Mouse (Mus musculus): Measurements from ENCODE around the gene A730061H03Rik. TPM values are rescaled to one million over a fixed set of nuclear protein-coding genes. Genes with fewer than 3 reads are reported as not detected.

A730061H03Rik gene
- polyA plus RNA-seq, 1 experiment from 2014 or later, result 0.80 TPM

DNA sequence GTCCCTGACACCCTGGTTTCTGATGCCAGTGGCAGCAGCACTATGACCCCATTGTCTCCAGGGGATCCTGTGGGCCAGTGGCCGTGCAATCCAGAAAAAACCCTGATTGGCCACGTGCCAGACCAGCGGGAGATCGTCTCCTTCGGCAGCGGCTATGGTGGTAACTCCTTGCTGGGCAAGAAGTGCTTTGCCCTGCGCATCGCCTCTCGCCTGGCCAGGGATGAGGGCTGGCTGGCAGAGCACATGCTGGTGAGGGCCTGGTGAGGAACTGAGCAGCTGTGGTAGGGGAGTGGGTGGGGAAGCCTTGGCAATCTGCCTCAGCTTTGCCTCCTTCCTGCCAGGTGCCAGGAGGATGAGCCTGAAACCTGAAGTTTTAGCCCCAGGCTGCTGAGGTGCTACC is 15.9 kb downstream of the A730061H03Rik start:
- Histone ChIP-seq H3K4me3 (ENCODE audit: low read depth, low read length) (no peak overlapping the region), H3K4me2 (ENCODE audit: low read depth) (no peak overlapping the region), H3K9me3 (ENCODE audit: control insufficient read depth, low read length) (no peaks in the 10 kb centered on the region), H3K27ac (ENCODE audit: low read depth, low read length) (no peak overlapping the region), H3K4me1 (ENCODE audit: control insufficient read depth, insufficient read depth, low read length) (0 out of 2 replicates have a peak, but pooled peaks cover 6% of the 10 kb centered on the region), H3K36me3 (ENCODE audit: control insufficient read depth, insufficient read depth, low read length) (no peaks in the 10 kb centered on the region), H3K27me3 (ENCODE audit: control insufficient read depth, insufficient read depth, low read length) (no peaks in the 10 kb centered on the region), H3K9ac (ENCODE audit: low read length) (no peak overlapping the region)
- 90% methylated on average over 9 of the region's 9 CpGs for whole genome bisulfite sequencing
- ATAC-seq (ENCODE audit: insufficient read depth, low FRiP score, low TSS enrichment), result no peak
- DNase-seq (ENCODE audit: low spot score), result no peak

GRCm38 (mm10) chr14:55542268-55542667 is 17.9 kb downstream of the A730061H03Rik start:
- Histone ChIP-seq H3K27ac (ENCODE audit: low read depth, low read length) (no peak overlapping the region), H3K36me3 (ENCODE audit: control insufficient read depth, insufficient read depth, low read length) (no peaks in the 10 kb centered on the region), H3K27me3 (ENCODE audit: control insufficient read depth, insufficient read depth, low read length) (no peaks in the 10 kb centered on the region), H3K4me2 (ENCODE audit: low read depth) (no peak overlapping the region), H3K4me3 (ENCODE audit: low read depth, low read length) (no peak overlapping the region), H3K4me1 (ENCODE audit: control insufficient read depth, insufficient read depth, low read length) (0 out of 2 replicates have a peak, but pooled peaks cover 6% of the 10 kb centered on the region), H3K9me3 (ENCODE audit: control insufficient read depth, low read length) (no peaks in the 10 kb centered on the region), H3K9ac (ENCODE audit: low read length) (no peak overlapping the region)
- no peak for DNase-seq (ENCODE audit: low spot score)
- no peak for ATAC-seq (ENCODE audit: insufficient read depth, low FRiP score, low TSS enrichment)
- 97% methylated on average over 12 of the region's 12 CpGs for WGBS

DNA sequence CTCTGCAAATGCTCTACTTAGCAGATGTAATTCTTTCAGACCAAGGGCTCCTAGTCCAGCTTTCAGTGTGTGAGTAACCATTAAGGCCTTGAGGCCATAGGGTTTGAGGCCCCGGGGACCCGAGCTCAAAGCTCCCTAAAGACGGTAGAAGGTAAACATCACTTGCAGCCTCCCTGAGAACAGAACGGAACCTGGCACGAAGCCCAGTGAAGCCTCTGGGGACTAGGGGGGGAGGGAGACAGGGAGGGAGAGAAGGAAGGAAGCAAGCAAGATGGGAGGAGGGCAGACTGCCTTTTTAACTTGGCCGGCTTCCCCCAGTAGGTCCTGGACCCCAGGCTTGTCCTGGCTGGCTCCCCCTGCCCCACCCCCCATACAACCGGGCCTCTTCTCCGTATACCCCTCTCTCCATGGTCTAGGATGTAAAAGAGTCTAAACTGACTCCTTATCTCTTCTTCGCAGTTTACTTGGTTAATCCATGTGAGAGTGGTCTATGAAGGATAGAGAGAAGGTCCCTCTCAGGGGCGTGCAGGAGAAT is 19.4 kb downstream of the A730061H03Rik start:
- WGBS, result 9% methylated on average over 10 of the region's 10 CpGs
- Histone ChIP-seq H3K27ac (ENCODE audit: low read depth, low read length) (no peak overlapping the region), H3K4me2 (ENCODE audit: low read depth) (peak overlapping the region; percentile 81), H3K9me3 (ENCODE audit: control insufficient read depth, low read length) (no peaks in the 10 kb centered on the region), H3K4me1 (ENCODE audit: control insufficient read depth, insufficient read depth, low read length) (0 out of 2 replicates have a peak, but pooled peaks cover 6% of the 10 kb centered on the region), H3K27me3 (ENCODE audit: control insufficient read depth, insufficient read depth, low read length) (no peaks in the 10 kb centered on the region), H3K4me3 (ENCODE audit: low read depth, low read length) (peak overlapping the region; percentile 55), H3K9ac (ENCODE audit: low read length) (peak overlapping the region; percentile 77), H3K36me3 (ENCODE audit: control insufficient read depth, insufficient read depth, low read length) (no peaks in the 10 kb centered on the region)
- ATAC-seq (ENCODE audit: insufficient read depth, low FRiP score, low TSS enrichment) (peak; percentile 55; the same call in 1 of the 2 replicates), DNase-seq (ENCODE audit: low spot score) (peak; percentile 75)

- H3K27me3 ChIP-seq (ENCODE audit: control insufficient read depth, insufficient read depth, low read length), result no peaks in the 10 kb centered on the region
- no peaks in the 10 kb centered on the region for H3K9me3 ChIP-seq (ENCODE audit: control insufficient read depth, low read length)
- H3K4me2 ChIP-seq (ENCODE audit: low read depth), result peak within 1 kb of the TSS; percentile 81
- peak; percentile 80 for DNase-seq (ENCODE audit: low spot score)
- ATAC-seq (ENCODE audit: insufficient read depth, low FRiP score, low TSS enrichment), result peak; percentile 79
- no peak within 1 kb of the TSS for H3K27ac ChIP-seq (ENCODE audit: low read depth, low read length)
- under 1% methylated on average over 32 of the region's 32 CpGs for WGBS
- H3K36me3 ChIP-seq (ENCODE audit: control insufficient read depth, insufficient read depth, low read length), result no peaks in the 10 kb centered on the region
- H3K4me1 ChIP-seq (ENCODE audit: control insufficient read depth, insufficient read depth, low read length), result 0 out of 2 replicates have a peak, but pooled peaks cover 6% of the 10 kb centered on the region
- H3K4me3 ChIP-seq (ENCODE audit: low read depth, low read length), result peak within 1 kb of the TSS; percentile 55
- H3K9ac ChIP-seq (ENCODE audit: low read length), result peak within 1 kb of the TSS; percentile 77
Observed at GRCm38 (mm10) chr14:55540067-55540786, 20.0 kb downstream of the A730061H03Rik start, which contains the start of gene Pck2. Gene Pck2, plus strand, starts transcription at chr14:55540266.

- peak; percentile 42 for DNase-seq (ENCODE audit: low spot score)
- no peaks in the 10 kb centered on the region for H3K9me3 ChIP-seq (ENCODE audit: control insufficient read depth, low read length)
- no peak overlapping the region for H3K9ac ChIP-seq (ENCODE audit: low read length)
Observed at GRCm38 (mm10) chr14:55536116-55536745, 24.0 kb downstream of the A730061H03Rik start.

GRCm38 (mm10) chr14:55527940-55528339 is 32.3 kb downstream of the A730061H03Rik start:
- no peaks in the 10 kb centered on the region for H3K27me3 ChIP-seq (ENCODE audit: control insufficient read depth, insufficient read depth, low read length)
- H3K4me3 ChIP-seq (ENCODE audit: low read depth, low read length), result no peak overlapping the region
- no peaks in the 10 kb centered on the region for H3K4me1 ChIP-seq (ENCODE audit: control insufficient read depth, insufficient read depth, low read length)
- ATAC-seq (ENCODE audit: insufficient read depth, low FRiP score, low TSS enrichment) (no peak), DNase-seq (ENCODE audit: low spot score) (no peak)
- H3K36me3 ChIP-seq (ENCODE audit: control insufficient read depth, insufficient read depth, low read length), result no peaks in the 10 kb centered on the region
- 18% methylated on average over 3 of the region's 3 CpGs for WGBS
- no peak overlapping the region for H3K27ac ChIP-seq (ENCODE audit: low read depth, low read length)
- no peak overlapping the region for H3K9ac ChIP-seq (ENCODE audit: low read length)
- H3K9me3 ChIP-seq (ENCODE audit: control insufficient read depth, low read length), result no peaks in the 10 kb centered on the region
- H3K4me2 ChIP-seq (ENCODE audit: low read depth), result no peak overlapping the region

More at GRCm38 (mm10) chr14:55536116-55536745, 24.0 kb downstream of the A730061H03Rik start:
- WGBS, result 51% methylated on average over 6 of the region's 6 CpGs
- Histone ChIP-seq H3K4me2 (ENCODE audit: low read depth) (no peak overlapping the region), H3K36me3 (ENCODE audit: control insufficient read depth, insufficient read depth, low read length) (no peaks in the 10 kb centered on the region), H3K27ac (ENCODE audit: low read depth, low read length) (no peak overlapping the region), H3K27me3 (ENCODE audit: control insufficient read depth, insufficient read depth, low read length) (no peaks in the 10 kb centered on the region), H3K4me1 (ENCODE audit: control insufficient read depth, insufficient read depth, low read length) (0 out of 2 replicates have a peak, but pooled peaks cover 5% of the 10 kb centered on the region), H3K4me3 (ENCODE audit: low read depth, low read length) (no peak overlapping the region)
- no peak for ATAC-seq (ENCODE audit: insufficient read depth, low FRiP score, low TSS enrichment)

GRCm38 (mm10) chr14:55526674-55527073 is 33.5 kb downstream of the A730061H03Rik start:
- Histone ChIP-seq H3K27me3 (ENCODE audit: control insufficient read depth, insufficient read depth, low read length) (peaks cover 4% of the 10 kb centered on the region; the same call in 1 of the 2 replicates), H3K4me1 (ENCODE audit: control insufficient read depth, insufficient read depth, low read length) (no peaks in the 10 kb centered on the region), H3K9me3 (ENCODE audit: control insufficient read depth, low read length) (no peaks in the 10 kb centered on the region), H3K9ac (ENCODE audit: low read length) (no peak overlapping the region), H3K4me2 (ENCODE audit: low read depth) (no peak overlapping the region), H3K4me3 (ENCODE audit: low read depth, low read length) (no peak overlapping the region), H3K36me3 (ENCODE audit: control insufficient read depth, insufficient read depth, low read length) (no peaks in the 10 kb centered on the region), H3K27ac (ENCODE audit: low read depth, low read length) (no peak overlapping the region)
- DNase-seq (ENCODE audit: low spot score), result no peak
- ATAC-seq (ENCODE audit: insufficient read depth, low FRiP score, low TSS enrichment), result no peak
- 83% methylated on average over 2 of the region's 2 CpGs for WGBS

DNA sequence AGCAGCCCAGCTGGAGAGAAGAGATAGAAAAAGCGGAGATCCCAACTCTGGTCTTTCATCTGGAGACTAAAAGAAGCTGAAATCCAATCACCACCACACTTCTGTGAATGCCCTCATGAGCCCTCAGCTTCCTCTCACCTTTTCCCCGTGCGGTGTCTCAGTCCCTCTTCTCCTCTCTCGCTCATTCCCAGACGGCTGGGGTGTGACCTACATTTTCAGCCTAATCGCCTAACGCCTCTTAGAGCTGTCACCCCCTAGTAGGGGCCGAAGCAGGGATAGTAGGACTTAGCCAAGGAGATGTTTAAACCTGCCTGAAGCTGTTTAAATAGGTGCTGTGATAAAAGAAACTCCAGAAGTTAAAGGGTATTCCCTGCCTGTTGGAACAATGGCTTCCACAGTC is 35.4 kb downstream of the A730061H03Rik start, which contains the start of gene Nrl:
TSS of gene Nrl (minus strand) at position 197 of the 400 bp plus-strand sequence.
- no peak for ATAC-seq (ENCODE audit: insufficient read depth, low FRiP score, low TSS enrichment)
- 36% methylated on average over 8 of the region's 8 CpGs for WGBS

More for the DNA sequence above, 35.4 kb downstream of the A730061H03Rik start, which contains the start of gene Nrl:
- Histone ChIP-seq H3K4me2 (ENCODE audit: low read depth) (no peak within 1 kb of the TSS), H3K9me3 (ENCODE audit: control insufficient read depth, low read length) (no peaks in the 10 kb centered on the region), H3K4me3 (ENCODE audit: low read depth, low read length) (no peak within 1 kb of the TSS), H3K9ac (ENCODE audit: low read length) (no peak within 1 kb of the TSS), H3K27ac (ENCODE audit: low read depth, low read length) (no peak within 1 kb of the TSS), H3K27me3 (ENCODE audit: control insufficient read depth, insufficient read depth, low read length) (peaks cover 4% of the 10 kb centered on the region; the same call in 1 of the 2 replicates), H3K4me1 (ENCODE audit: control insufficient read depth, insufficient read depth, low read length) (peaks cover 9% of the 10 kb centered on the region; the same call in 1 of the 2 replicates), H3K36me3 (ENCODE audit: control insufficient read depth, insufficient read depth, low read length) (no peaks in the 10 kb centered on the region)
- no peak for DNase-seq (ENCODE audit: low spot score)
